Mouse (Mus musculus) WW6 (cell line): ENCODE results near the gene Ipcef1.
"Not testable (repeated sequence)": the region's sequence is repeated elsewhere in the genome, so short reads cannot be mapped to it uniquely, and the experiment has no call there.

Experiments used
- DNase-seq: peaks from one replicate; pipeline ENCODE4 v3.0.0-alpha.2; 2013; ENCODE audit warnings: low read depth, low spot score

Gene Ipcef1

DNA sequence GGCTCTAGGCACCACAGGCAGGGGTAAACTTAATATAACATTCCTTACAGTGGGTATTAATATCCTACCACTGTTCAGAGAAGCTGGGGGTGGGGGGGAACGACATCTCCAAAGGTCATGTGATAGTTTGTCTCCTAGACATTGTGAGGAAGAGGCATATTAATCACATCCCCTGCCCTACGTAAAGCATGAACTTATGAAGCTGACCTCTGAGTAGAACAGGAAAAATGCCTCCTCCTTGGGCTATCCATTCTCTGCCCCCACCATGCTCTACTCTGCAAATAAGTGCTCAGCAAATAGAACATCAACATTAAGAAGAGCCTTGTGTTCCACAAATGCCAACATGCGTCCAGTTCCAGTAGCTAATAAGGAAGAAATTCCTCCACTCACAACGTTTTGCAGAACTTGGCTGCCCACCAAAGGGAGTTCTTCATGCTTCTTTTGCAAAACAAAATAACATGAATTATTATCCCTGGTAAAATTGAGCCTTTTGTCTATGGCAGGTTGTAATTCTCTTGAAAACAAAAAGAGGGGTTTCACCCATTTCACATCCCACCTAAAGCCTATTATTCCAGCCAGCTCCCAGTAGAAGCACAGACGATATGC is 162.5 kb downstream of the Ipcef1 start:
- no peak for DNase-seq

DNA sequence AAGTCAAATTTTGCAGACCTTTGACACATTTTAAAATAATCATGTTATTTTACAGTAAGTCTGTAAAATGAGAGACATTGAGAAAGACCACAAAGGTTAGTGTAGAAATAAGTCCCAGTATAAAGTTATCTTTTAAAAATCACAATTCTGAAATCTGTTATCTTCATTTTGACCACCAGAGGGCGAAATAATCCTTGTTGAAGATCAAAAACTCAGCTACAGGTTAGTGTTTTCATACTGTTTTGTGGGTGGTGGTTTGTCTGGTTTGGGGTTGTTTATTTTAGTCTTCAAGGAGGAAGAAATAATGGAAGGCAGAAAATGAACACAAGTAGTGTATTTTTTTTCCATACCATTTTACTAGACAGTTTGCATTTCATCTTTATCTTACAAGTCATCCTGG is 166.8 kb downstream of the Ipcef1 start:
- no peak for DNase-seq

GRCm38 (mm10) chr10:6882041-6882440 is 170.2 kb downstream of the Ipcef1 start:
- DNase-seq = not testable (repeated sequence)

DNA sequence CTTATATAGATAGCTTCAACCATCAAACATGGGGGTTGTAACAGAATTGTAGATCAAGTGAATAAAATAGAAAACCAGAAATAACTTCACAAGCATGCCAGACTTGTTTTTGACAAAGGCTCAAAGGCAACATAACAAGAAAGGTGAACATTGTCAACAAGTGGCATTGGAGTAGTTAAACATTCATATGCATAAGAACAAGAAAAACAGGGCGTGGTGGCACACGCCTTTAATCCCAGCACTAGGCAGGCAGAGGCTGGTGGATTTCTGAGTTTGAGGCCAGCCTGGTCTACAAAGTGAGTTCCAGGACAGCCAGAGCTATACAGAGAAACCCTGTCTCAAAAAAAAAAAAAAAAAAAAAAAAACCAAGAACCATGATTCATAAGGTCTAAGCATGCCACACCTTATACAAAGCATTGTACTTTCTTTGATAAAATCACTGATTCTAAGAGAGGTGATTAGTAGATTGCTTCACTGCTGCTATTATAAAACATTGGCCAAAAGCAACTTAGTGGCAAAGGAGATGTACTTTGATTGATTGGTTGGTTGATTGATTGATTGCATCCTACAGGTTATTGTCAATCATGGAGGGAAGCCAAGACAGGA is 173.9 kb downstream of the Ipcef1 start:
- no peak for DNase-seq

DNA sequence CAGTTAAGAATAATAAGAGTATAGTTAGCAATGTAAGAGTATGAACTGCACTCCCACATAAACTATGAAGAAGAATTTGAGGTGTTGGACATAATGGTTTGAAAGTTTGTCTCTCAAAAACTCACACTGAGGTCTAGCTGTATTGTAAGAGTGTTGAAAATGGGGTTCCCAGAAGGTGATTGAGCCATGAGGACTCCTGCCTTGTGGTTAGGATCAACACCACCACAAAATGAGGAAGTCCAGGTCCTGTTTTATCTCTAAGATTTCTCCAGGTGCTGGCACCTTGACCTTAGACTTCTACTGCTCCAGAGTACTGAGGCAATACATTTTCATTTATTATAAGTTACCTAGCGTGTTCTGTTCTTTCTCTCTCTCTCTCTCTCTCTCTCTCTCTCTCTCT is 178.4 kb downstream of the Ipcef1 start:
- DNase-seq = no peak

- DNase-seq = no peak
Measured at GRCm38 (mm10) chr10:6871418-6872072, 180.7 kb downstream of the Ipcef1 start.

GRCm38 (mm10) chr10:6855812-6856211 is 196.5 kb downstream of the Ipcef1 start:
- DNase-seq = no peak

DNA sequence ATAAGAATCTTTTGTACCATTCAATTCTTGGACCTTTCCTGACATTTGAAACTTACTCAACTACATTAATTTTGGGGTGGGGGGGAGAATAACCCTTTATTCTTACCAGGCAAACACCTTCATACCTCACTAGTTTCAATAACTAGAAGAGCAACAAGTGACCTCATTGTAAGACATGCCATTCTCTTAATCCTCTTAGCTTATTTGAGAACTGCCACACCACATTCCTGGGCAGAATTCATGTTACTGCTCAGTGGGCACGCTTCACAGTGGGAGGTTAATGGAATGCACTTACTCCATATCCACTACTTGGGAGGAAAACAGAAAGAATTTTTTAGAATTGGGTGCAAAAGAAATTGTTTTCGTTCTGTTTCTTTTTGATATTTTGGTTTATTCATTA is 203.4 kb downstream of the Ipcef1 start:
- no peak for DNase-seq

GRCm38 (mm10) chr10:6848162-6848754 is 204.0 kb downstream of the Ipcef1 start:
- DNase-seq = no peak

DNA sequence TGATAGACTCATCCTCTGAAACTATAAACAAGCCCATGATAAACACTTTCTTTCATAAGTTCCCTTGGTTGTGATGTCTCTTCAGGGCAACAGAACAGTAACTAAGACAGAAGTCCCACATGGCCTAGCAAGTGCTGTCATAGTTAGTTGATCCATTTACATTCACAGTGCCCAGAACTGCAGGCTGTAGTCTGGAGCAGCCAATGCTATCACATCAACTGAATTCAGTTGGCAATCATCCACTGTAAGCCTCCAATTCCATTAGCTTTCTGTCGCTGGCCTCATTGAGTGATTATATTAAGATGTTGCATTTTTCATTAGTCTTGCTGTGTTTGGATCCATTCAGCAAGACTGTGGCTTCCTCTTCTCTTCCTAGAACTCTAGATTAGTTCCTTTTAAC is 206.0 kb downstream of the Ipcef1 start:
- DNase-seq = no peak

GRCm38 (mm10) chr10:6842225-6842624 is 210.1 kb downstream of the Ipcef1 start:
- DNase-seq = no peak
